Mouse (Mus musculus) embryonic facial prominence, embryonic 12.5 days (tissue): ENCODE data around the gene Zmynd8. TPM values are rescaled to one million over a fixed set of nuclear protein-coding genes. Genes with fewer than 3 reads are reported as not detected.

Source experiments
- ATAC-seq: fragments of 200-750 bp; cut with Nextera tagmentation; 2 replicates; pipeline ENCODE4 v1.8.0; 2017; ENCODE audit not compliant: insufficient number of reproducible peaks, insufficient read depth, low FRiP score, low TSS enrichment
- H3K27ac ChIP-seq: fragments of 300-500 bp; sonication (generic); 2 replicates; pipeline ENCODE4 v1.5.1; 2016; ENCODE audit warnings: mild to moderate bottlenecking
- H3K27me3 ChIP-seq: fragments of 300-500 bp; sonication (generic); 2 replicates; pipeline ENCODE4 v1.6.1; 2016; ENCODE audit warnings: mild to moderate bottlenecking, moderate library complexity
- H3K36me3 ChIP-seq: fragments of 300-500 bp; sonication (generic); 2 replicates; pipeline ENCODE4 v1.6.1; 2016; ENCODE audit warnings: mild to moderate bottlenecking
- H3K4me1 ChIP-seq: fragments of 300-500 bp; sonication (generic); 2 replicates; pipeline ENCODE4 v1.6.1; 2016
- H3K4me2 ChIP-seq: fragments of 300-500 bp; sonication (generic); replicated peaks from 2 replicates; pipeline ENCODE4 v1.6.1; 2016; ENCODE audit warnings: mild to moderate bottlenecking, moderate library complexity
- H3K4me3 ChIP-seq: fragments of 300-500 bp; sonication (generic); 2 replicates; pipeline ENCODE4 v1.5.1; 2016; ENCODE audit warnings: mild to moderate bottlenecking
- H3K9ac ChIP-seq: fragments of 300-500 bp; sonication (generic); 2 replicates; pipeline ENCODE4 v1.6.1; 2016; ENCODE audit warnings: mild to moderate bottlenecking, moderate library complexity
- H3K9me3 ChIP-seq: fragments of 300-500 bp; sonication (generic); 2 replicates; pipeline ENCODE4 v1.6.1; 2016; ENCODE audit warnings: mild to moderate bottlenecking, moderate library complexity
- WGBS: fragments of 180-500 bp; shearing (Covaris S2); methylation state at CpG from one replicate; pipeline ENCODE4 v1.1.7; 2016; 5-methylcytosine and 5-hydroxymethylcytosine counted together
- polyA plus RNA-seq: library from polyadenylated mRNA; unstranded; fragments of >200 nt; fragmentation: Nextera tagmentation; extraction: Ambion mirVana; gene quantifications from 2 replicates; pipeline ENCODE4 v1.2.1, GENCODE M21; 2016

Zmynd8 gene
- polyA plus RNA-seq, 1 experiment from 2014 or later, result 64.2 TPM

GRCm38 (mm10) chr2:165839317-165839652 lies 59.5 kb downstream of the Zmynd8 start:
- Histone ChIP-seq H3K9ac (no peak overlapping the region), H3K4me3 (no peak overlapping the region), H3K27me3 (no peaks in the 10 kb centered on the region), H3K9me3 (no peaks in the 10 kb centered on the region), H3K4me1 (no peaks in the 10 kb centered on the region), H3K27ac (no peak overlapping the region), H3K4me2 (no peak overlapping the region), H3K36me3 (peaks cover 99% of the 10 kb centered on the region)
- no peak for ATAC-seq
- 71% methylated on average over 2 of the region's 2 CpGs for WGBS

DNA sequence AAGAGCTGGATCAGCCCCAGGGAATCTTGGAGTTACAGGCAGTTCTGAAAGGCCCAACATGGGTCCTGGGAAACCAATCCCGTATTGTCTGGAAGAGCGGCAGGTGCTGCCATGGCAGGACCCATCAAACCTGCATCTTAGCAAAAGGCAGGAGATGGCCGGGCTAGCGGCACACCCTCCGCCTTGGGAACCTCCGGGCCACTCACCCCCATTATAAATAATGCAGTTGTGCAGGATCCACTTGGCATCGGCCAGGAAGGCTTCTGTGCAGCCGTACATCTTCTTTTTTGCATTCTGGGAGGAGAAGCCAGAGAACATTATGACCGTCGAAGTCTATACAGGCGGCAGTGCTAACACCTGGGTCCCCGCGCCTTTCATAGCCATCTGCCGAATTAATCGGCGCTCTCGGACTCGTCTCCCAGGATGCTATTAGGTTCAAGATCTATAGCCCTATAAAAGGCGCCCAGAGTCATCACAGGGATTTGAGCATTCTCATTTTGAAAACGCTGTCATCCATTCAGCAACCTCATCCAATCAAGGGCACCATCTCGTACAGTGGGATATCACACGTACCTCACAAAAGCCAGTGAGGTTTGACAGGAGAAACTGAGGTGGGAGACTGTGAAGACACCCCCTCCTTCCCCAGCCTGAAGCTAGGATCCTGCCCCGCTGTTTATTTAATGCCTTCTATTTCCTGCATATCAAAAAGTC lies 60.1 kb downstream of the Zmynd8 start:
- ATAC-seq, result no peak

DNA sequence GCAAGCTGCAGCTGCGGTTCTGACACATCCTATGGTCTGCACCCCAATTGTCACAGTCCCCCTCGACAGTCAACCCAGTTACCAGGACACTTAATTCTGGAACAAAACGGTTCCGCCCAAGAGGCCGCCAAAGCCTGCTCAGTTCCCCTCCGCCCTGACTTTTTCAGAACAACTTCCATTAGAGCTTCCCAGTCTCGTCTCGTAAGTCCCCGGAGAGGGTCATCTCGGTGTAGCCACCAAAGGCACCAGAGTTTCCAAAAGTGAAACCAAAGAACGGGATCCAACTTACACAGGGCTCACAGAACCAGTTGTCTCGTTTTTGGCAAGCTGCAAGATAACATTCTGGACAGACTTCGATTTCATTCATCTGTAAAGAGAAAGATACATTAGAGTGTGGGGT lies 64.2 kb downstream of the Zmynd8 start:
- WGBS, result 96% methylated on average over 13 of the region's 13 CpGs
- Histone ChIP-seq H3K4me3 (no peak overlapping the region), H3K4me2 (no peak overlapping the region), H3K9ac (no peak overlapping the region), H3K9me3 (no peaks in the 10 kb centered on the region), H3K4me1 (peaks cover 15% of the 10 kb centered on the region; the same call in 1 of the 2 replicates), H3K27ac (no peak overlapping the region), H3K36me3 (peaks cover 87% of the 10 kb centered on the region), H3K27me3 (no peaks in the 10 kb centered on the region)
- ATAC-seq, result no peak

More for the DNA sequence above, 60.1 kb downstream of the Zmynd8 start:
- 92% methylated on average over 23 of the region's 23 CpGs for WGBS
- Histone ChIP-seq H3K9me3 (no peaks in the 10 kb centered on the region), H3K4me2 (no peak overlapping the region), H3K9ac (no peak overlapping the region), H3K27me3 (no peaks in the 10 kb centered on the region), H3K4me1 (no peaks in the 10 kb centered on the region), H3K36me3 (peaks cover 99% of the 10 kb centered on the region), H3K4me3 (no peak overlapping the region), H3K27ac (no peak overlapping the region)

- Histone ChIP-seq H3K27ac (peak overlapping the region; percentile 9), H3K4me1 (peaks cover 15% of the 10 kb centered on the region; the same call in 1 of the 2 replicates), H3K27me3 (no peaks in the 10 kb centered on the region), H3K9me3 (no peaks in the 10 kb centered on the region), H3K9ac (no peak overlapping the region), H3K36me3 (peaks cover 82% of the 10 kb centered on the region), H3K4me3 (no peak overlapping the region), H3K4me2 (no peak overlapping the region)
- WGBS, result 64% methylated on average over 9 of the region's 9 CpGs
- ATAC-seq, result no peak
These were observed 65.3 kb downstream of the Zmynd8 start for GRCm38 (mm10) chr2:165833468-165833867.

DNA sequence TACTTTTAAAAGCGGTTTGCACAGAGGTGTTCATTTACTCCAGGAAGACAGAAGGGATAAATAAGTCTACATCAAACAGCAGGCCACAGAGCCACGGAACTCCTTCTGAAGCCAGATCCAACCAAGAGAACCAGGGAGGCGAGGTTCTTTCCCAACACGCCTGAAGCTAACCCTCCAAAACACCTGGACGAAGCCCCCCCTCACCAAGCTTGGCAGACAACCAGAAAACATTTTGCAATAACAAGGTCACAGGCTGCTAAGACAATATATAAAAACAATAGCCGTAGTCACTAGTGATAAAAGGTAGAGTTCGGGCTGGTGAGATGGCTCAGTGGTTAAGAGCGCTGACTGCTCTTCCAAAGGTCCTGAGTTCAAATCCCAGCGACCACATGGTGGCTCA lies 66.1 kb downstream of the Zmynd8 start:
- Histone ChIP-seq H3K27me3 (no peaks in the 10 kb centered on the region), H3K9ac (no peak overlapping the region), H3K4me3 (no peak overlapping the region), H3K4me1 (peaks cover 15% of the 10 kb centered on the region; the same call in 1 of the 2 replicates), H3K27ac (peak overlapping the region; percentile 73), H3K36me3 (peaks cover 82% of the 10 kb centered on the region), H3K4me2 (no peak overlapping the region), H3K9me3 (no peaks in the 10 kb centered on the region)
- WGBS, result 85% methylated on average over 9 of the region's 9 CpGs
- no peak for ATAC-seq

GRCm38 (mm10) chr2:165832295-165832694 lies 66.5 kb downstream of the Zmynd8 start:
- H3K4me3 ChIP-seq, result no peak overlapping the region
- H3K27ac ChIP-seq, result peak overlapping the region; percentile 73
- ATAC-seq, result no peak
- 61% methylated on average over 9 of the region's 9 CpGs for WGBS
- H3K27me3 ChIP-seq, result no peaks in the 10 kb centered on the region
- no peak overlapping the region for H3K4me2 ChIP-seq
- no peak overlapping the region for H3K9ac ChIP-seq
- peaks cover 15% of the 10 kb centered on the region; the same call in 1 of the 2 replicates for H3K4me1 ChIP-seq
- no peaks in the 10 kb centered on the region for H3K9me3 ChIP-seq
- H3K36me3 ChIP-seq, result peaks cover 79% of the 10 kb centered on the region

DNA sequence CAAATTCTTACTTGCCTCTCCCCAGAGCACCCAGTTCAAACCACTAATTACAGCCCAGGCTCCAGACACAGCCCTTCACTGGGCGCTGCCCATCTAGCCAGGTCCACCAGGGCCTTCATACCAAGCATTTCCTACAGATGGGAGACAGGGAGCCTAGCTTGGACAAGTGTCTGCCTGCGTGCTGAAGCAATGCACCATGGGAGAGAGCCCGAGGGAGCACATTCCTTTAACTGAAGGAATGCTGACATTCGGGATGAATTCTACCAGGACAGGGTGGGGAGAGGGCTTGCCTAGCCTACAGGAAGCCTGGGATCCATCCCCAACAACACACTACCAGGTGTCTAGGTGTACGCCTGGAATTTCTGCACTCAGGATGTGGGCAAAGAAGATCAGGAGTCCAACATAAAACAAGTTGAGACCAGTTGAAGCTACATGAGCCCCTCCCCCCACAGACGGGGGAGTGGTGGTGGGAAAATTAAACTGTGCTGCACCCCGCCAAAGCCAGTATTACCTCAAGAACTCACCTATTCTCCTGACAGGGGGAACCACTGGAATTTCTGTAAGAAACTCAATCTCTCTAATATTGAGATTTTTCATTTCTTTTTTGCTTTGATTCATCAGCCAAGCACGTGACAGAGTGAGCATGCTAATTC lies 67.1 kb downstream of the Zmynd8 start:
- no peaks in the 10 kb centered on the region for H3K9me3 ChIP-seq
- H3K4me2 ChIP-seq, result no peak overlapping the region
- H3K4me3 ChIP-seq, result no peak overlapping the region
- H3K4me1 ChIP-seq, result peaks cover 15% of the 10 kb centered on the region; the same call in 1 of the 2 replicates
- peaks cover 78% of the 10 kb centered on the region for H3K36me3 ChIP-seq
- H3K27me3 ChIP-seq, result no peaks in the 10 kb centered on the region
- H3K9ac ChIP-seq, result no peak overlapping the region
- peak; percentile 53; the same call in 1 of the 2 replicates for ATAC-seq
- 48% methylated on average over 8 of the region's 8 CpGs for WGBS
- peak overlapping the region; percentile 73 for H3K27ac ChIP-seq

- H3K27me3 ChIP-seq, result no peaks in the 10 kb centered on the region
- peaks cover 78% of the 10 kb centered on the region for H3K36me3 ChIP-seq
- no peak overlapping the region for H3K27ac ChIP-seq
- ATAC-seq, result no peak
- 82% methylated on average over 12 of the region's 12 CpGs for WGBS
- peaks cover 15% of the 10 kb centered on the region; the same call in 1 of the 2 replicates for H3K4me1 ChIP-seq
- no peak overlapping the region for H3K4me3 ChIP-seq
- H3K9me3 ChIP-seq, result no peaks in the 10 kb centered on the region
- no peak overlapping the region for H3K4me2 ChIP-seq
- H3K9ac ChIP-seq, result no peak overlapping the region
These were observed 70.0 kb downstream of the Zmynd8 start for GRCm38 (mm10) chr2:165828770-165829169.

DNA sequence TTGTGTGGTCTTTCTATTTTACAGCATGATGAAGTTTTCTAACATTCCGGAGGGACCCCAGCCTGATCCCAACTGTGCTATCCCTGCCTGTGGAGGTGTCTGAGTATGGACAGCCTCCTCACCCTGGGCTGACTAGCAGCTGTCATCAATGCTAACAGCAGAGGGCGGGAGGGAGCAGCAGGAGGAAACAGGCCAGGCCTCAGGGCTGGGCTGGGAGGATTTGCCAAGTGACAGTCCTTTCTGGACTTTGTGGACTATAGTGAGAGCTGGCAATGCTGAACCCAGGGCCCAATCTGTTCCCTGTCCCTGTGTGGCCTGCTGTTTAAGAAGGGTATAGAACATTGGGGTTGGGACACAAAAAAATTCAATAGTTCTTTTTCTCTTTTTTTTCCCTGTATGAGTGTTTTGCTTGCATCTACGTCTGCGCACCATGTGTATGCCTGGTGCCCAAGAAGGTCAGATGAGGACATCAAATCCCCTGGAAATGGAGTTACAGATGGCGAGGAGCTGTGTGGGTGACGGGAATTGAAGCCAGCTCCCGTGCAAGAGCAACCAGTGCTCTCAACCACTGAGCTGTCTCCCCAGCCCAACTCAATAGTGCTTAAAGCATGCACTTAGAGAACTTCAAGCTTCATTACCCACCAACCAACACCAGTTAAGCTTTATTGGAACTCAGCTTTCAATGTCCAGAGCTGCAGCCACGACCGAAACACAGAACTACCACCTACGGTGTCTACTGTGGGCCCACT lies 72.7 kb downstream of the Zmynd8 start:
- Histone ChIP-seq H3K27ac (peak overlapping the region; percentile 41; the same call in 1 of the 2 replicates), H3K4me1 (no peaks in the 10 kb centered on the region), H3K4me2 (no peak overlapping the region), H3K9ac (no peak overlapping the region), H3K9me3 (no peaks in the 10 kb centered on the region), H3K27me3 (no peaks in the 10 kb centered on the region), H3K36me3 (peaks cover 85% of the 10 kb centered on the region), H3K4me3 (no peak overlapping the region)
- ATAC-seq, result 0 out of 2 replicates have a peak, but pooled peaks have one; percentile 61
- 62% methylated on average over 10 of the region's 10 CpGs for WGBS

GRCm38 (mm10) chr2:165825261-165825900 lies 73.4 kb downstream of the Zmynd8 start:
- Histone ChIP-seq H3K9ac (no peak overlapping the region), H3K4me3 (no peak overlapping the region), H3K27me3 (no peaks in the 10 kb centered on the region), H3K36me3 (peaks cover 86% of the 10 kb centered on the region), H3K4me1 (no peaks in the 10 kb centered on the region), H3K27ac (no peak overlapping the region), H3K4me2 (no peak overlapping the region), H3K9me3 (no peaks in the 10 kb centered on the region)
- 92% methylated on average over 17 of the region's 17 CpGs for WGBS
- ATAC-seq, result no peak

DNA sequence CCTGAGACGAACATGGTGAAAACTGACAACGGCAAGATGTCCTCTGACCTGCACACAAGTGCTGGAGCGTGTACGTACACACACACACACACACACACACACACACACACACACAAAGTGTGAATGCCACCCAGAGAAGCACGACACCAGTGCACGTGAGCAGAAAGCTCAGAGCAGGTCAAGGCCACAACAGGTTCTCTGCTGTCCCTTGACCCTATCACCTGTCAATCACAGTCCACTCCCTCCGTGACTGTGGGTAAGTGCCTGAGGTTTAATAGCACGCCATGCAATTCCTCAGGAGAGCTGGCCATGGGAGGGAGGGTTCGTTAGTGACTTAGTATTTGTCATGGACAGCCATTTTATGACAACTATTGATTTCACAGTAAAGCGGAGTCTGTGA lies 74.0 kb downstream of the Zmynd8 start:
- peaks cover 87% of the 10 kb centered on the region for H3K36me3 ChIP-seq
- 86% methylated on average over 10 of the region's 10 CpGs for WGBS

More for the DNA sequence above, 74.0 kb downstream of the Zmynd8 start:
- H3K4me2 ChIP-seq, result no peak overlapping the region
- H3K27ac ChIP-seq, result no peak overlapping the region
- no peak for ATAC-seq
- no peaks in the 10 kb centered on the region for H3K4me1 ChIP-seq
- no peaks in the 10 kb centered on the region for H3K9me3 ChIP-seq
- no peak overlapping the region for H3K4me3 ChIP-seq
- no peaks in the 10 kb centered on the region for H3K27me3 ChIP-seq
- H3K9ac ChIP-seq, result no peak overlapping the region
